Mouse (Mus musculus) liver, postnatal 0 days (tissue): Measurements from ENCODE around the gene Eepd1. TPM values are rescaled to one million over a fixed set of nuclear protein-coding genes. Genes with fewer than 3 reads are reported as not detected.

Experiments
- ATAC-seq: fragments of 200-750 bp; cut with Nextera tagmentation; 2 replicates; pipeline ENCODE4 v1.8.0; 2017; ENCODE audit warnings: mild to moderate bottlenecking, moderate library complexity
- DNase-seq: peaks from one replicate; pipeline ENCODE4 v3.0.0-alpha.2; 2016
- H3K27ac ChIP-seq: fragments of 300-500 bp; sonication (generic); 2 replicates; pipeline ENCODE4 v1.5.1; 2014; ENCODE audit warnings: antibody characterized with exemption, moderate library complexity, mild to moderate bottlenecking, low read depth
- H3K27me3 ChIP-seq: fragments of 300-500 bp; sonication (generic); 2 replicates; pipeline ENCODE4 v1.6.1; 2014; ENCODE audit warnings: low read length, control low read depth, mixed read lengths; ENCODE audit not compliant: insufficient read depth
- H3K36me3 ChIP-seq: fragments of 300-500 bp; sonication (generic); replicated peaks from 2 replicates; pipeline ENCODE4 v1.6.1; 2014; ENCODE audit warnings: mild to moderate bottlenecking, control low read depth, low read length, moderate library complexity, mixed read lengths; ENCODE audit not compliant: insufficient read depth
- H3K4me1 ChIP-seq: fragments of 300-500 bp; sonication (generic); 2 replicates; pipeline ENCODE4 v1.6.1; 2014; ENCODE audit warnings: antibody characterized with exemption, mild to moderate bottlenecking, control low read depth; ENCODE audit not compliant: insufficient read depth
- H3K4me2 ChIP-seq: fragments of 300-500 bp; sonication (generic); 2 replicates; pipeline ENCODE4 v1.6.1; 2014; ENCODE audit warnings: low read depth, mild to moderate bottlenecking, low read length, moderate library complexity, mixed read lengths
- H3K4me3 ChIP-seq: fragments of 300-500 bp; sonication (generic); 2 replicates; pipeline ENCODE4 v1.5.1; 2014; ENCODE audit warnings: low read depth, low read length
- H3K9ac ChIP-seq: fragments of 300-500 bp; sonication (generic); replicated peaks from 2 replicates; pipeline ENCODE4 v1.6.1; 2014; ENCODE audit warnings: mild to moderate bottlenecking, moderate library complexity
- H3K9me3 ChIP-seq: fragments of 300-500 bp; sonication (generic); 2 replicates; pipeline ENCODE4 v1.6.1; 2016; ENCODE audit warnings: mild to moderate bottlenecking, control low read depth, low read length, mixed read lengths
- CTCF ChIP-seq: sonication (generic); IDR thresholded peaks from 2 replicates; pipeline ENCODE4 v1.5.1; 2016; ENCODE audit warnings: antibody characterized with exemption, low read depth
- EP300 ChIP-seq: IDR thresholded peaks from 2 replicates; pipeline ENCODE4 v1.6.1; 2016; ENCODE audit warnings: antibody characterized with exemption, low read depth, mild to moderate bottlenecking
- WGBS: fragments of 180-500 bp; shearing (Covaris S2); extraction: QIAGEN DNeasy Blood & Tissue Kit; methylation state at CpG from one replicate; pipeline ENCODE4 v1.1.7; 2014; ENCODE audit not compliant: insufficient replicate concordance; 5-methylcytosine and 5-hydroxymethylcytosine counted together
- polyA plus RNA-seq: library from polyadenylated mRNA; unstranded; fragments of >200 nt; fragmentation: Nextera tagmentation; extraction: Ambion mirVana; gene quantifications from 2 replicates; pipeline ENCODE4 v1.2.1, GENCODE M21; 2015

The Eepd1 gene
- polyA plus RNA-seq, 1 experiment from 2014 or later, result 7.6 TPM

GRCm38 (mm10) chr9:25450394-25450793, 31.0 kb upstream of the Eepd1 start:
- no peaks in the 10 kb centered on the region for H3K4me1 ChIP-seq
- ATAC-seq (no peak), DNase-seq (peak; percentile 21)
- TF ChIP-seq CTCF (peak; percentile 40), EP300 (no peak)
- no peak overlapping the region for H3K9ac ChIP-seq
- WGBS, result 38% methylated on average over 4 of the region's 4 CpGs
- no peak overlapping the region for H3K27ac ChIP-seq
- no peaks in the 10 kb centered on the region for H3K36me3 ChIP-seq
- no peaks in the 10 kb centered on the region for H3K27me3 ChIP-seq
- no peak overlapping the region for H3K4me2 ChIP-seq
- no peak overlapping the region for H3K4me3 ChIP-seq
- H3K9me3 ChIP-seq, result no peaks in the 10 kb centered on the region

- ATAC-seq (peak; percentile 95), DNase-seq (peak; percentile 18)
- Histone ChIP-seq H3K9ac (no peak overlapping the region), H3K4me1 (no peaks in the 10 kb centered on the region), H3K4me3 (no peak overlapping the region), H3K4me2 (no peak overlapping the region), H3K9me3 (no peaks in the 10 kb centered on the region), H3K36me3 (no peaks in the 10 kb centered on the region), H3K27me3 (no peaks in the 10 kb centered on the region), H3K27ac (no peak overlapping the region)
- no peak for TF ChIP-seq CTCF
- no peak for TF ChIP-seq EP300
- WGBS, result 66% methylated on average over 2 of the region's 2 CpGs
Observed at GRCm38 (mm10) chr9:25455027-25455426, 26.3 kb upstream of the Eepd1 start.

GRCm38 (mm10) chr9:25460835-25461555, 20.4 kb upstream of the Eepd1 start:
- Histone ChIP-seq H3K27ac (no peak overlapping the region), H3K9ac (no peak overlapping the region), H3K4me2 (no peak overlapping the region), H3K27me3 (no peaks in the 10 kb centered on the region), H3K36me3 (no peaks in the 10 kb centered on the region), H3K4me1 (no peaks in the 10 kb centered on the region), H3K4me3 (no peak overlapping the region), H3K9me3 (no peaks in the 10 kb centered on the region)
- TF ChIP-seq EP300, result no peak
- TF ChIP-seq CTCF, result no peak
- WGBS, result 55% methylated on average over 10 of the region's 10 CpGs
- DNase-seq (no peak), ATAC-seq (peak; percentile 50; the same call in 1 of the 2 replicates)

GRCm38 (mm10) chr9:25464305-25464704, 17.0 kb upstream of the Eepd1 start:
- 62% methylated on average over 1 of the region's 1 CpGs for WGBS
- no peaks in the 10 kb centered on the region for H3K27me3 ChIP-seq

GRCm38 (mm10) chr9:25479392-25480020, 1.8 kb upstream of the Eepd1 start:
- no peak for DNase-seq
- WGBS, result 81% methylated on average over 7 of the region's 7 CpGs
- no peak overlapping the region for H3K4me2 ChIP-seq
- no peak overlapping the region for H3K9ac ChIP-seq
- peaks cover 31% of the 10 kb centered on the region for H3K4me1 ChIP-seq
- no peak overlapping the region for H3K4me3 ChIP-seq
- no peak for TF ChIP-seq CTCF
- TF ChIP-seq EP300, result no peak
- no peaks in the 10 kb centered on the region for H3K36me3 ChIP-seq
- no peak overlapping the region for H3K27ac ChIP-seq
- H3K9me3 ChIP-seq, result no peaks in the 10 kb centered on the region
- no peak for ATAC-seq
- H3K27me3 ChIP-seq, result no peaks in the 10 kb centered on the region

More at GRCm38 (mm10) chr9:25464305-25464704, 17.0 kb upstream of the Eepd1 start:
- DNase-seq (no peak), ATAC-seq (no peak)
- no peaks in the 10 kb centered on the region for H3K36me3 ChIP-seq
- no peak overlapping the region for H3K4me3 ChIP-seq
- no peaks in the 10 kb centered on the region for H3K4me1 ChIP-seq
- no peak overlapping the region for H3K4me2 ChIP-seq
- H3K9me3 ChIP-seq, result no peaks in the 10 kb centered on the region
- H3K27ac ChIP-seq, result no peak overlapping the region
- H3K9ac ChIP-seq, result no peak overlapping the region
- no peak for TF ChIP-seq CTCF
- TF ChIP-seq EP300, result no peak

- peak overlapping the region; percentile 81 for H3K4me2 ChIP-seq
- H3K27ac ChIP-seq, result peak overlapping the region; percentile 91
Observed at GRCm38 (mm10) chr9:25480676-25481075, 671 bp upstream of the Eepd1 start.

More at GRCm38 (mm10) chr9:25480676-25481075, 671 bp upstream of the Eepd1 start:
- Histone ChIP-seq H3K4me1 (peaks cover 42% of the 10 kb centered on the region), H3K9ac (no peak overlapping the region), H3K4me3 (0 out of 2 replicates have a peak overlapping the region, but pooled peaks have one; percentile 57), H3K36me3 (no peaks in the 10 kb centered on the region), H3K9me3 (no peaks in the 10 kb centered on the region), H3K27me3 (no peaks in the 10 kb centered on the region)
- TF ChIP-seq EP300 (no peak), CTCF (no peak)
- no peak for DNase-seq
- peak; percentile 65 for ATAC-seq
- WGBS, result 44% methylated on average over 2 of the region's 2 CpGs
